Mouse (Mus musculus) intestine, embryonic 16.5 days (tissue): ENCODE measurements around the gene Rai1. TPM values are rescaled to one million over a fixed set of nuclear protein-coding genes. Genes with fewer than 3 reads are reported as not detected.

Source experiments
- ATAC-seq: fragments of 200-750 bp; cut with Nextera tagmentation; 2 replicates; pipeline ENCODE4 v1.8.0; 2017; ENCODE audit warnings: moderate TSS enrichment, moderate library complexity
- H3K27ac ChIP-seq: fragments of 300-500 bp; sonication (generic); 2 replicates; pipeline ENCODE4 v1.5.1; 2014; ENCODE audit warnings: mild to moderate bottlenecking, low read length
- H3K27me3 ChIP-seq: fragments of 300-500 bp; sonication (generic); replicated peaks from 2 replicates; pipeline ENCODE4 v1.6.1; 2014; ENCODE audit warnings: low read length, control low read depth, mixed read lengths; ENCODE audit not compliant: control insufficient read depth, insufficient read depth
- H3K36me3 ChIP-seq: fragments of 300-500 bp; sonication (generic); 2 replicates; pipeline ENCODE4 v1.6.1; 2014; ENCODE audit warnings: low read length, control low read depth; ENCODE audit not compliant: control insufficient read depth, insufficient read depth
- H3K4me1 ChIP-seq: fragments of 300-500 bp; sonication (generic); 2 replicates; pipeline ENCODE4 v1.6.1; 2014; ENCODE audit warnings: low read length, control low read depth, mixed read lengths; ENCODE audit not compliant: control insufficient read depth, insufficient read depth
- H3K4me2 ChIP-seq: fragments of 300-500 bp; sonication (generic); 2 replicates; pipeline ENCODE4 v1.6.1; 2014; ENCODE audit warnings: low read depth, low read length, control low read depth
- H3K4me3 ChIP-seq: fragments of 300-500 bp; sonication (generic); 2 replicates; pipeline ENCODE4 v1.5.1; 2014; ENCODE audit warnings: mild to moderate bottlenecking, low read length
- H3K9ac ChIP-seq: fragments of 300-500 bp; sonication (generic); 2 replicates; pipeline ENCODE4 v1.6.1; 2014; ENCODE audit warnings: low read depth, low read length
- H3K9me3 ChIP-seq: fragments of 300-500 bp; sonication (generic); 2 replicates; pipeline ENCODE4 v1.6.1; 2016; ENCODE audit warnings: low read length, control low read depth; ENCODE audit not compliant: control insufficient read depth
- WGBS: fragments of 180-500 bp; shearing (Covaris S2); extraction: QIAGEN DNeasy Blood & Tissue Kit; methylation state at CpG from one replicate; pipeline ENCODE4 v1.1.7; 2014; 5-methylcytosine and 5-hydroxymethylcytosine counted together
- polyA plus RNA-seq: library from polyadenylated mRNA; unstranded; fragments of >200 nt; fragmentation: Nextera tagmentation; extraction: Ambion mirVana; gene quantifications from 2 replicates; pipeline ENCODE4 v1.2.1, GENCODE M21; 2015

Gene Rai1
- polyA plus RNA-seq, 1 experiment from 2014 or later: 12.4 TPM

DNA sequence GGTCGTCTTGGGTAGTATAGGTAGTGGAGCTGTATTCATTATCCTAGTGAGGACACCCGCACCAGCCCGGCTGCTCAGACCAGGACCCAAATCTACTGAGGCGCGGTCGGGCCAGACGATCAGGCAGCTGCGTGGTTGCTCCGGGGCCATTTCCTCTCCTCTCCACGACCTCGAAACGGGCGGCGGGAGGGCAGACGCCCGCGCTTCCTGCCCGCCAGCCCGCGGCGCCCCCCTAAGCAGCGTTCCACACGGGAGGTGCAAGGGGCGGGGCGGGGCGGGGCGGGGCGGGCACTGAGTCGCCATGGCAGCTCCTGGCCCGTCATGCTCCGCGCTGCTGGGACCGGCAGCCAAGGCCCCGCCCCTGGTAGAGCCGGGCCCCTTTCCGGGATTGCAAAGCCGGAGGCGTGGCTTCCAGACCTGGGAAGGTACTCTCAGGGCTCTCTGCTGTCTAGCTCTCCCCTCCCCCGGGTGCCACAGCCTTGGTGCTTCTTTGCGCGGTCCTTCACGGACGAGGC lies 10.3 kb downstream of the Rai1 start:
- H3K9me3 ChIP-seq: no peaks in the 10 kb centered on the region
- H3K36me3 ChIP-seq: no peaks in the 10 kb centered on the region
- H3K9ac ChIP-seq: peak overlapping the region; percentile 77
- under 1% methylated on average over 40 of the region's 43 CpGs for WGBS
- no peaks in the 10 kb centered on the region for H3K27me3 ChIP-seq
- peaks cover 57% of the 10 kb centered on the region for H3K4me1 ChIP-seq
- peak overlapping the region; percentile 93 for H3K27ac ChIP-seq
- ATAC-seq: peak; percentile 94
- peak overlapping the region; percentile 80 for H3K4me2 ChIP-seq
- H3K4me3 ChIP-seq: peak overlapping the region; percentile 57

DNA sequence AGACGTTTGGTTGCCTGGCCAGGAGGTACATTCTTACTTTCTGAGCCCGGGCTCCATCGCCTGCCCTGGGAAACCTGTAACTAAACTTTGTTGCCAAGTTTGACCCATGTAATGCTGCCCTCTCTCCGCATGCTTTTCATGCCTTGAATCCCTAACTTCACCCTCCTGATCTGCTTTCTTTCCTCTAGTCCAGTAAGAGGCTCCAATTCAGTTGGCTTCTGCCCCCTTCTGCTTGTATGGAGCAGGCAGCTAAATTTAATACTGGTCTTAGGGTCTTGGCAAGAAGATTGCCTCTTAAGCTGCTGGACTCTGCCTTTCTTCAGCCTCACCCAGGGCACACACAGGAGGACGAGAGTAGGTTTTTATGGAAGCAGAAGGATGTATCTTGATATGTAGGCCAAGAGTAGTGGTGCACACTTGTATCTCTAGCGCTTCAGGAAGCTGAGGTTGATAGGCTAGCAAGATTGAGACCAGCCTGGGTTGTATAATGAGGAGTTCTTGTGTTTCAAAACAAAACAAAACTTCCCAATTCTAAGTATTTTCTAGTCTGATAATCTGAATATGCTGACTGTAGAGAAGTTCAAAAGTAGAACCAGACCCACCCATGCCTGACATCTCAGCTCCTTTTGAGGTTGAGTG lies 10.9 kb downstream of the Rai1 start:
- Histone ChIP-seq H3K4me1 (peaks cover 64% of the 10 kb centered on the region), H3K4me2 (peak overlapping the region; percentile 80), H3K9me3 (no peaks in the 10 kb centered on the region), H3K4me3 (peak overlapping the region; percentile 57), H3K27me3 (no peaks in the 10 kb centered on the region), H3K36me3 (no peaks in the 10 kb centered on the region), H3K27ac (peak overlapping the region; percentile 93), H3K9ac (peak overlapping the region; percentile 77)
- WGBS: 21% methylated on average over 6 of the region's 6 CpGs
- no peak for ATAC-seq

DNA sequence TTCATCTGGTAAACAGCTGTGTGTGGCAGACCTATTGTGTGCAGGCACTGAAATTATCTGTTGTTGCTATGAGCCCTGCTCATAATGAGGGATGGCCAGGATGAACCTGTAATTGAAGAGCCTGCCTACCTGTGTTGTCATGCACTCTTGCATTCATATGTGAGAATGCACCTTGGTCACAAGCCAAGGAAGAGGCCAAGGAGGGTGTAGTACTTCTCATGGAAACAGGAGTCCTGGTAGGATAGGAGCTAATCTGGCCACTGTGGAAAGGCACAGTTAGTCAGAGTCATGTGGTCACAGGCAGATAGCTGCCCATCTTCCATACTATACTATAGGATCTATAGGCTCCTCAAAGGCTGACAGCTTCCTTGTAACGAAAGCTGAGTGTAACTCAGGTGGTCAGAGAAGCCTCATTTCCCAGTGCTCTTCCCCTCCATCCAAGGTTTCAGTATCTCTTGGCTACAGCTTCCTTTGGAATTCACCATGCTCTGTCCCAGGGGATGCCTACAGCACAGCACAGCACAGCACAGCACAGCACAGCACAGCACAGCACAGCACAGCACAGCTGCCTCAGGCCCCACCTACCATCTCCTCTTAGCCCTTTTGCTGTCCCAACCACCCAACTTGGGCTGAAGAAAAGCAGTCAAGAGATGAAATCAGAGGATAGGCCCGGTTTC lies 15.9 kb downstream of the Rai1 start:
- WGBS: 85% methylated on average over 2 of the region's 2 CpGs
- no peak overlapping the region for H3K4me2 ChIP-seq
- no peaks in the 10 kb centered on the region for H3K27me3 ChIP-seq
- peaks cover 35% of the 10 kb centered on the region for H3K4me1 ChIP-seq
- H3K4me3 ChIP-seq: no peak overlapping the region
- H3K36me3 ChIP-seq: no peaks in the 10 kb centered on the region
- H3K27ac ChIP-seq: no peak overlapping the region
- no peaks in the 10 kb centered on the region for H3K9me3 ChIP-seq
- H3K9ac ChIP-seq: no peak overlapping the region
- ATAC-seq: peak; percentile 20; the same call in 1 of the 2 replicates

DNA sequence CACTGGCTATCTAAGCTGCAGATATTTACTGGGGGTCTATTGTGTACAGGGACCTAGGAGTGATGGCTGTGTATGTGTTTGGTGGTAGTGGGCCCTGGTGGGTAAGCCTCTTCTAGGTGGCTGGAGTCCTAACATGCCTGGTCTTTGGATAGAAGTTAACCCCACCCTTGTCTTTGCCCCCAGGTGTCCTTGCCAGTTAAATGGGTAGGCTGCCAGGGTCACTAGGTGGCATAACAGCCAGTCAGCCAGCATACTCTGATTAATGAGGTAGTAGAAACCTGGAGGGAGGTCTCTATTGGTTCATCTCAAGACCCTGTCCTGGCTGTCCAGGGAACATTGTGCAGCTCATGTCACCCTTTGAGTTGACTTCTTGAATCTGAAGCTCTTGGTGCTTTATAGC lies 17.8 kb downstream of the Rai1 start:
- no peak overlapping the region for H3K4me3 ChIP-seq
- no peak overlapping the region for H3K27ac ChIP-seq
- H3K27me3 ChIP-seq: no peaks in the 10 kb centered on the region
- H3K4me2 ChIP-seq: no peak overlapping the region
- no peaks in the 10 kb centered on the region for H3K9me3 ChIP-seq
- peaks cover 48% of the 10 kb centered on the region for H3K4me1 ChIP-seq
- no peaks in the 10 kb centered on the region for H3K36me3 ChIP-seq
- no peak overlapping the region for H3K9ac ChIP-seq
- ATAC-seq: no peak

DNA sequence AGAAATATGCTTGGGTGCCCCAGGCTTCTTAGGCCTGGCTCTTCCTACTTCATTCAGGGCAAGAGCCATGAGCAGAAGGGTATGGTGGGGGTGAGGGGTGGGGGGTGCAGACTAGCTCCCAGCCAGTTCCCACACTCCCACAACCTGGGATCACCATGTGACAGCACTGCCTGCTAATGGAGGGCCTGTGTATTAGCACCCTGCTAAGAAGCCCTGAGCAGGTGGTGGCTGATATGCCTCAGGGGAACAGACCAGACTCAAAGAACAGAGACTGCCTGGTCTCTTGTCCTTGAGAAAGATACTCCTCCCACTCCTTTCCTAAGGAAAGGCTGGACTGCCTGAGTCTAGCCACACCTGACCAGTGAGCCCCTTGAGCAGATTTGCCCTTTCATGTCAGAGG lies 22.2 kb downstream of the Rai1 start:
- H3K4me2 ChIP-seq: no peak overlapping the region
- no peaks in the 10 kb centered on the region for H3K9me3 ChIP-seq
- no peaks in the 10 kb centered on the region for H3K36me3 ChIP-seq
- ATAC-seq: peak; percentile 45
- no peak overlapping the region for H3K4me3 ChIP-seq
- peaks cover 40% of the 10 kb centered on the region for H3K4me1 ChIP-seq
- no peak overlapping the region for H3K27ac ChIP-seq
- no peaks in the 10 kb centered on the region for H3K27me3 ChIP-seq
- H3K9ac ChIP-seq: no peak overlapping the region

DNA sequence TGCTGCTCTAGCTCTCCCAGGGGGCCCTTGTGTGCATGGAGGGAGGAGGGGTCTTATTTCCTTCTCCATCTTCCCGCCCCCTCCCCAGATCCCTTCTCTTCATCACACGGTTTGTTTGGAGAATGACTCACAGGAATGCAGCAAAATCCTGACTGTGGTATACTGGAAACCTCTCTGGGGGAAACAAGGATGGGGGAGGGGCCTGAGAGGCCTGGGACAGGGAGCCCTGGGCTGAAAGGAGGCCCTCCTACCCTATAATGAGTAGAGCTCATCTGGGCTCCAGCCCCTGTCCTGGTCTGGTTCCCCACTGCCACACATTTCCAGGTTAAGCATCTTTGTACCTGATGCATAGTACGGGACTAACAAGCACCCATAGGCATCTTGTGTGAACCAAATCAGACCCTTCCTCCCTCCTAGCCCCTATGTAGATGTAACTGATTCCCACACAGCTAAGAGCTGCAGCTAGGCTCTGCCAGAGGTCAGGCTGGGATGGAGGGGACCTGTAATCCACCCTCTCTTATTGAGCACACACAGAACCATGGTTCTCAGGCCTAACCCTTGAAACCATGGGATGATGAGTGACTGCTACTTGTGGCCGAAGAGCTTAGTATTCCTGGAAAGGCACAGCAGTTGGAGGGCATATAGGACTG lies 23.2 kb downstream of the Rai1 start:
- no peaks in the 10 kb centered on the region for H3K36me3 ChIP-seq
- peak; percentile 38; the same call in 1 of the 2 replicates for ATAC-seq
- WGBS: 41% methylated on average over 4 of the region's 4 CpGs
- H3K4me3 ChIP-seq: no peak overlapping the region
- no peak overlapping the region for H3K27ac ChIP-seq
- H3K9me3 ChIP-seq: no peaks in the 10 kb centered on the region
- no peak overlapping the region for H3K4me2 ChIP-seq
- no peak overlapping the region for H3K9ac ChIP-seq
- peaks cover 40% of the 10 kb centered on the region for H3K4me1 ChIP-seq
- H3K27me3 ChIP-seq: no peaks in the 10 kb centered on the region

DNA sequence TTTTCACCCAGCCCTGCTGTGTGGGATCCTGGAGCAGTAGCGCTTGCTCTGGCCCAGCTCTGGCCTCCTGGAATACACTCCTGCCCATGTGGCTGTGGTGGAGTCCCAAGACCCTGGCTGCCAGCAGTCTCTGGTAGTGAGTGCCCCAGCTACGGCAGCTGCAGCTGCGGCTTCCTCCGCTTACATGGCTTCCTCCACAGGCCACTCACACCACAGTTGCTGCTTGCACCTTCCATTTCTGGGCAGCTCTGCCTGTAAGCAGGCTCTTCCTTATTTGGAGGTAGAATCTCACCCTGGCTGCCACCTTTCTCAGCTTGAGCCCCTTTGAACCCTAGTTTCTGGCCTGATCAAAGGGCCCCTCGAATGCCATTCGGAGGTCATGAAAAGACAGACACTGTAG lies 25.7 kb downstream of the Rai1 start:
- ATAC-seq: no peak

DNA sequence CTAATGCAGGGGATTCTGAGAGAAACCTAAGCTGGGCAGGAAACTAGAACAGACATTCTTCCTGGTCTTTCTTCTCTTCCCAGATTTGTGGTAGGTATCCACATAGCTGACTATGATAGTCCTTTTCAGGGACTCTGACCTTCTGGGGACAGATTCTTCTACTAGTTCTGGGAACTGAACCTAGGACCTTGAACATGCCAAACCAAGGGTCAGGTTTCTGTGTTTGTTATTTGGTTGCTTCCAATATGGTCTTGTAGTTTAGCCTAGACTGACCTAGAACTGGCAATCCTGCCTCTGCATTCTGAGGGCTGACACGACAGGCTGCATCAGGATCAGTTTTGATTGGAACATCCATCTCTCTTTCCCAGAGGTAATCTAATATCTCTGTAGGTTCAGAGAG lies 27.2 kb downstream of the Rai1 start:
- Histone ChIP-seq H3K36me3 (no peaks in the 10 kb centered on the region), H3K4me1 (peaks cover 25% of the 10 kb centered on the region), H3K9me3 (no peaks in the 10 kb centered on the region), H3K27ac (no peak overlapping the region), H3K9ac (no peak overlapping the region), H3K27me3 (no peaks in the 10 kb centered on the region), H3K4me3 (no peak overlapping the region), H3K4me2 (no peak overlapping the region)
- no peak for ATAC-seq
- WGBS: 79% methylated on average over 1 of the region's 1 CpGs

More for the DNA sequence above, 25.7 kb downstream of the Rai1 start:
- H3K9me3 ChIP-seq: no peaks in the 10 kb centered on the region
- H3K4me3 ChIP-seq: no peak overlapping the region
- 0 out of 2 replicates have a peak overlapping the region, but pooled peaks have one; percentile 21 for H3K9ac ChIP-seq
- H3K36me3 ChIP-seq: no peaks in the 10 kb centered on the region
- WGBS: 52% methylated on average over 6 of the region's 6 CpGs
- 0 out of 2 replicates have a peak overlapping the region, but pooled peaks have one; percentile 39 for H3K27ac ChIP-seq
- no peaks in the 10 kb centered on the region for H3K27me3 ChIP-seq
- no peak overlapping the region for H3K4me2 ChIP-seq
- peaks cover 40% of the 10 kb centered on the region for H3K4me1 ChIP-seq

DNA sequence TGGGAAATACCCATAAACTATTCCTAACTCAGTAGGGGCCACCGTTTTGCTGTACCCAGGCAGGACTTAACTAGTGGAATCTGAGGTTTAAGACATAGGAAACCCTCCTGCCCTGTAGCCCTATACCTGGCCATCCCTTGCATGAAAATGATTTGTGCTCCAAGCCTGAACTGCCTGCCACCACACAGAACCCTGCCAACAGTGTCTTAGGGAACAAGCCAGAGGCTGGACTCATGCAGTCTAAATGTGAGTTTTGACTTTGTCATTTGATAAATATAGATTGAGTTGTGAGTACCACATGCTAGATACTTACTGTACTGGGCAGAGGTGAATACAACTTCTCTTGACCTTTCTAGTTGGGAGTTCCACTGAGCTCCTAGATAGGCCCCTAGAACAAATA lies 31.7 kb downstream of the Rai1 start:
- H3K4me3 ChIP-seq: no peak overlapping the region

More for the DNA sequence above, 31.7 kb downstream of the Rai1 start:
- 69% methylated on average over 1 of the region's 1 CpGs for WGBS
- no peak for ATAC-seq
- Histone ChIP-seq H3K9me3 (no peaks in the 10 kb centered on the region), H3K27me3 (no peaks in the 10 kb centered on the region), H3K27ac (no peak overlapping the region), H3K4me2 (no peak overlapping the region), H3K36me3 (no peaks in the 10 kb centered on the region), H3K4me1 (peaks cover 30% of the 10 kb centered on the region), H3K9ac (no peak overlapping the region)
